Mouse (Mus musculus) kidney, postnatal 0 days (tissue): ENCODE measurements around the gene Galnt2. TPM values are rescaled to one million over a fixed set of nuclear protein-coding genes. Genes with fewer than 3 reads are reported as not detected.

Source experiments
- ATAC-seq: fragments of 200-750 bp; cut with Nextera tagmentation; replicated peaks from 2 replicates; pipeline ENCODE4 v1.8.0; 2017; ENCODE audit warnings: low read depth, moderate number of reproducible peaks, moderate TSS enrichment, moderate library complexity; ENCODE audit not compliant: low FRiP score
- DNase-seq: peaks from one replicate; pipeline ENCODE4 v3.0.0-alpha.2; 2016; ENCODE audit warnings: low spot score
- H3K27ac ChIP-seq: fragments of 300-500 bp; sonication (generic); 2 replicates; pipeline ENCODE4 v1.5.1; 2014; ENCODE audit warnings: mild to moderate bottlenecking
- H3K27me3 ChIP-seq: fragments of 300-500 bp; sonication (generic); 2 replicates; pipeline ENCODE4 v1.6.1; 2014; ENCODE audit warnings: low read length, mixed read lengths; ENCODE audit not compliant: insufficient read depth
- H3K36me3 ChIP-seq: fragments of 300-500 bp; sonication (generic); 2 replicates; pipeline ENCODE4 v1.6.1; 2014; ENCODE audit warnings: low read length, mixed read lengths; ENCODE audit not compliant: insufficient read depth
- H3K4me1 ChIP-seq: fragments of 300-500 bp; sonication (generic); replicated peaks from 2 replicates; pipeline ENCODE4 v1.6.1; 2014; ENCODE audit warnings: antibody characterized with exemption, low read length, mixed read lengths; ENCODE audit not compliant: insufficient read depth
- H3K4me2 ChIP-seq: fragments of 300-500 bp; sonication (generic); 2 replicates; pipeline ENCODE4 v1.6.1; 2014; ENCODE audit warnings: mild to moderate bottlenecking, low read length, moderate library complexity, mixed read lengths
- H3K4me3 ChIP-seq: fragments of 300-500 bp; sonication (generic); replicated peaks from 2 replicates; pipeline ENCODE4 v1.5.1; 2014; ENCODE audit warnings: low read depth, low read length
- H3K9ac ChIP-seq: fragments of 300-500 bp; sonication (generic); 2 replicates; pipeline ENCODE4 v1.6.1; 2014; ENCODE audit warnings: low read depth, low read length
- H3K9me3 ChIP-seq: fragments of 300-500 bp; sonication (generic); replicated peaks from 2 replicates; pipeline ENCODE4 v1.6.1; 2016; ENCODE audit warnings: low read length, inconsistent platforms, mixed read lengths
- CTCF ChIP-seq: IDR thresholded peaks from 2 replicates; pipeline ENCODE4 v1.5.1; 2016; ENCODE audit warnings: antibody characterized with exemption, low read depth, mild to moderate bottlenecking, moderate library complexity
- WGBS: fragments of 180-500 bp; shearing (Covaris S2); extraction: QIAGEN DNeasy Blood & Tissue Kit; methylation state at CpG from one replicate; pipeline ENCODE4 v1.1.7; 2014; 5-methylcytosine and 5-hydroxymethylcytosine counted together
- polyA plus RNA-seq: library from polyadenylated mRNA; unstranded; fragments of >200 nt; fragmentation: Nextera tagmentation; extraction: Ambion mirVana; gene quantifications from 2 replicates; pipeline ENCODE4 v1.2.1, GENCODE M21; 2015

Galnt2 gene
- polyA plus RNA-seq, 1 experiment from 2014 or later, result 60.3 TPM

- H3K4me1 ChIP-seq, result peaks cover under 1% of the 10 kb centered on the region; the same call in 1 of the 2 replicates
- no peak for DNase-seq
- no peaks in the 10 kb centered on the region for H3K9me3 ChIP-seq
- no peaks in the 10 kb centered on the region for H3K36me3 ChIP-seq
- ATAC-seq, result no peak
- no peak overlapping the region for H3K27ac ChIP-seq
- no peak overlapping the region for H3K9ac ChIP-seq
- 78% methylated on average over 8 of the region's 8 CpGs for WGBS
- no peak for TF ChIP-seq CTCF
- H3K4me2 ChIP-seq, result no peak overlapping the region
- H3K27me3 ChIP-seq, result no peaks in the 10 kb centered on the region
- no peak overlapping the region for H3K4me3 ChIP-seq
Measured at GRCm38 (mm10) chr8:124201706-124202105, 29.5 kb upstream of the Galnt2 start.

- no peak overlapping the region for H3K27ac ChIP-seq
- no peak overlapping the region for H3K4me2 ChIP-seq
- no peak overlapping the region for H3K4me3 ChIP-seq
- DNase-seq, result no peak
- no peaks in the 10 kb centered on the region for H3K27me3 ChIP-seq
- ATAC-seq, result no peak
- no peak overlapping the region for H3K9ac ChIP-seq
- WGBS, result 63% methylated on average over 5 of the region's 5 CpGs
- H3K9me3 ChIP-seq, result no peaks in the 10 kb centered on the region
- no peak for TF ChIP-seq CTCF
- no peaks in the 10 kb centered on the region for H3K36me3 ChIP-seq
- H3K4me1 ChIP-seq, result no peaks in the 10 kb centered on the region
Measured at GRCm38 (mm10) chr8:124202895-124203294, 28.3 kb upstream of the Galnt2 start.

- no peak for ATAC-seq
- 92% methylated on average over 13 of the region's 13 CpGs for WGBS
- Histone ChIP-seq H3K4me3 (no peak overlapping the region), H3K27me3 (no peaks in the 10 kb centered on the region), H3K36me3 (no peaks in the 10 kb centered on the region), H3K4me1 (no peaks in the 10 kb centered on the region), H3K9ac (no peak overlapping the region), H3K9me3 (no peaks in the 10 kb centered on the region), H3K4me2 (no peak overlapping the region), H3K27ac (no peak overlapping the region)
- no peak for TF ChIP-seq CTCF
- DNase-seq, result no peak
Measured at GRCm38 (mm10) chr8:124204001-124204601, 27.1 kb upstream of the Galnt2 start.

GRCm38 (mm10) chr8:124212148-124212547 lies 19.0 kb upstream of the Galnt2 start:
- Histone ChIP-seq H3K9me3 (no peaks in the 10 kb centered on the region), H3K36me3 (no peaks in the 10 kb centered on the region), H3K4me1 (no peaks in the 10 kb centered on the region), H3K27me3 (no peaks in the 10 kb centered on the region), H3K4me2 (no peak overlapping the region), H3K27ac (no peak overlapping the region), H3K9ac (no peak overlapping the region), H3K4me3 (no peak overlapping the region)
- TF ChIP-seq CTCF, result no peak
- ATAC-seq (no peak), DNase-seq (peak; percentile 22)
- 53% methylated on average over 2 of the region's 2 CpGs for WGBS

GRCm38 (mm10) chr8:124216951-124217350 lies 14.2 kb upstream of the Galnt2 start:
- DNase-seq, result peak; percentile 33
- TF ChIP-seq CTCF, result no peak
- no peak for ATAC-seq

GRCm38 (mm10) chr8:124229883-124230282 lies 1.3 kb upstream of the Galnt2 start:
- 69% methylated on average over 2 of the region's 2 CpGs for WGBS
- Histone ChIP-seq H3K9ac (no peak overlapping the region), H3K4me2 (no peak overlapping the region), H3K27ac (no peak overlapping the region), H3K9me3 (no peaks in the 10 kb centered on the region), H3K27me3 (no peaks in the 10 kb centered on the region), H3K4me1 (no peaks in the 10 kb centered on the region; the same call in 1 of the 2 replicates), H3K4me3 (no peak overlapping the region), H3K36me3 (no peaks in the 10 kb centered on the region)
- ATAC-seq, result no peak
- no peak for TF ChIP-seq CTCF
- DNase-seq, result no peak

More at GRCm38 (mm10) chr8:124216951-124217350, 14.2 kb upstream of the Galnt2 start:
- Histone ChIP-seq H3K9me3 (no peaks in the 10 kb centered on the region), H3K27ac (no peak overlapping the region), H3K27me3 (no peaks in the 10 kb centered on the region), H3K4me2 (no peak overlapping the region), H3K36me3 (no peaks in the 10 kb centered on the region), H3K4me1 (no peaks in the 10 kb centered on the region), H3K9ac (no peak overlapping the region), H3K4me3 (no peak overlapping the region)
